In the genomic region with DNA sequence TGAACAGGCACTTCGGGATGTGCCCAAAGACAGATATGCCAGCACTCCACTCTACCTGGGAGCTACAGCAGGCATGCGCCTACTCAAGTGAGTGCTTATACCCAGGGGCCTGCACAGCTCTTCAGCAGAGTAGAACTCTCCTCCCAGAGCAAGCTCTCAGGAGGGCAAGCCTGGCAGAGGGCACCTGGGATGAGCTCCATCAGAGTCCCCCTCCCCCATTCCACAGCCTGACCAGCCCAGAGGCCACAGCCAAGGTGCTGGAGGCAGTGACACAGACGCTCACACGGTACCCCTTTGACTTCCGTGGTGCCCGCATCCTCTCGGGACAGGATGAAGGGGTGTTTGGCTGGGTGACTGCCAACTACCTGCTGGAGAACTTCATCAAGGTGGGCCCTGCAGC, we compare ENCODE assay signal across 24 mouse cellular contexts. TPM values are rescaled to one million over a fixed set of nuclear protein-coding genes. Genes with fewer than 3 reads are reported as not detected.
A peak's percentile ranks its signal among the peaks of the same experiment; 100 is the strongest.
DNase-seq lines count a peak whose midpoint lies in the region; TF ChIP-seq lines count a peak whose summit lies in the region.
"Had no signal": no experiment of that assay in that cellular context is flagged by ENCODE, and none has a peak within 500 bp of the region (broad histone marks: within the 10 kb centered on the region; RNA-seq: fewer than 3 reads in every experiment).

No protein-coding gene starts in this region.

- TF ChIP-seq POLR2A in cerebellum, adult 2 months (IDR thresholded peaks at IDR 0.05; ENCODE audit: borderline replicate concordance, insufficient read depth, low read length): no peak

- no peak overlapping the region for H3K27ac ChIP-seq in cerebellum, adult 2 months (ENCODE audit: insufficient read depth, low read length)
- no peak overlapping the region for H3K27ac ChIP-seq in gastrocnemius, adult 2 months

- H3K27me3 ChIP-seq in cerebellum, adult 2 months (ENCODE audit: control insufficient read depth, insufficient read depth, low read length): no peaks in the 10 kb centered on the region

- DNase-seq in cerebellum, adult 11-12 months: peak; percentile 46
- no peak for DNase-seq in cerebellum, adult 2 months
- peak; percentile 54 for DNase-seq in cerebellum, adult 9-11 months
- no peak for DNase-seq in cerebellum, postnatal 14 days
- DNase-seq in gastrocnemius, adult 2 months: no peak
- DNase-seq in gastrocnemius, postnatal 25 days: no peak
- DNase-seq in heart, adult 11 months: peak; percentile 90
- DNase-seq in heart, adult 9 months (ENCODE audit: low spot score in 2 of 2): no peak
- DNase-seq: adrenal gland, adult 2 months; adrenal gland, adult 8-10 months; adrenal gland, postnatal 10 days; adrenal gland, postnatal 14 days; adrenal gland, postnatal 25 days; adrenal gland, postnatal 36 days; B cell, adult 2 months; cerebellum, adult 11 months; cerebellum, adult 18-20 months had no signal

- TF ChIP-seq CTCF in cerebellum, adult 2 months (IDR thresholded peaks at IDR 0.05; ENCODE audit: borderline replicate concordance, insufficient read depth, low read depth, low read length): no peak
- TF ChIP-seq CTCF in gastrocnemius, adult 2 months (IDR thresholded peaks at IDR 0.05): no peak

- WGBS in cerebellum, adult 2 months: 95% methylated on average over 7 of the region's 7 CpGs

- peaks cover 18% of the 10 kb centered on the region for H3K4me1 ChIP-seq in cerebellum, adult 2 months (ENCODE audit: control insufficient read depth, insufficient read depth, low read length)

- intact Hi-C loops in gastrocnemius, adult 2 months (cut with DNase I): no loop called here

- H3K4me3 ChIP-seq in cerebellum, adult 2 months (replicated peaks; ENCODE audit: insufficient read depth, low read depth, low read length): no peak overlapping the region
- H3K4me3 ChIP-seq in gastrocnemius, adult 2 months: peak overlapping the region; percentile 79

RNA-seq across cellular contexts. Expression of gene Npdc1, which starts 1.1 kb away (rescaled TPM):
- 502 and 505 TPM in 2 replicates for polyA plus RNA-seq in cerebellum, adult 2 months (2012; rRNA removed)
- total RNA-seq in gastrocnemius, adult 2 months (2021): 10 to 100 TPM; 14.9 to 16.9 TPM
- total RNA-seq in gastrocnemius, postnatal 25 days (2021): 10 to 100 TPM; 15.0 to 25.1 TPM
- total RNA-seq: MEL had no signal
- polyA plus RNA-seq: G1E had no signal

RNA-seq across cellular contexts. Expression of gene Entpd2, which starts 2.4 kb away (rescaled TPM):
- 12.3 and 12.5 TPM in 2 replicates for polyA plus RNA-seq in cerebellum, adult 2 months (2012; rRNA removed)
- 1 to 10 TPM; 6.5 to 8.8 TPM for total RNA-seq in gastrocnemius, adult 2 months (2021)
- 1 to 10 TPM; 9.1 to 9.4 TPM for total RNA-seq in gastrocnemius, postnatal 25 days (2021)
- total RNA-seq: CH12.LX, G1E, MEL had no signal
- polyA plus RNA-seq: C2C12; CD4-positive, CD25-positive, alpha-beta regulatory T cell, adult 4 months had no signal

RNA-seq across cellular contexts. Expression of gene Fut7, which starts 25.0 kb away (rescaled TPM):
- 0.51 and 0.71 TPM in 2 replicates for polyA plus RNA-seq in cerebellum, adult 2 months (2012; rRNA removed)
- not detected for total RNA-seq in gastrocnemius, adult 2 months (2021)
- total RNA-seq in gastrocnemius, postnatal 25 days (2021): not detected
- total RNA-seq: adrenal gland, postnatal 14 days; adrenal gland, postnatal 25 days; adrenal gland, postnatal 36 days; ES-E14 had no signal
- polyA plus RNA-seq: G1E had no signal

RNA-seq across cellular contexts. Expression of gene Sapcd2, which starts 25.9 kb away (rescaled TPM):
- 4.4 and 4.7 TPM in 2 replicates for polyA plus RNA-seq in cerebellum, adult 2 months (2012; rRNA removed)
- total RNA-seq in gastrocnemius, adult 2 months (2021): not detected
- total RNA-seq in gastrocnemius, postnatal 25 days (2021): under 1 TPM; 0.19 to 0.33 TPM
- total RNA-seq: adrenal gland, adult 18-20 months had no signal

RNA-seq across cellular contexts. Expression of gene Abca2, which starts 30.4 kb away (rescaled TPM):
- polyA plus RNA-seq in cerebellum, adult 2 months (2012; rRNA removed): 285 and 294 TPM in 2 replicates
- 10 to 100 TPM; 15.1 to 15.3 TPM for total RNA-seq in gastrocnemius, adult 2 months (2021)
- 10 to 100 TPM; 12.5 to 16.2 TPM for total RNA-seq in gastrocnemius, postnatal 25 days (2021)

Comparison
In these comparisons a context has a peak if more than half of its experiments do, and no peak if none do; other contexts are left out.
1. DNase-seq: peak in cerebellum, adult 11-12 months (single experiment), cerebellum, adult 9-11 months (single experiment) and heart, adult 11 months (single experiment); none in cerebellum, adult 2 months (0 of 2), cerebellum, postnatal 14 days (0 of 2), gastrocnemius, adult 2 months (single experiment), gastrocnemius, postnatal 25 days (single experiment) and heart, adult 9 months (0 of 2).